Mouse (Mus musculus) left cerebral cortex, adult 2 months (tissue): Measurements from ENCODE around the gene Mtpn. TPM values are rescaled to one million over a fixed set of nuclear protein-coding genes. Genes with fewer than 3 reads are reported as not detected.

Source experiments
- DNase-seq, 2 experiments: peaks; one replicate each; pipeline ENCODE4 v3.0.0; 2021 to 2022; ENCODE audit warnings: low spot score in 2 of 2, mixed read lengths in 1 of 2; ENCODE audit errors: extremely low spot score in 1 of 2
- H3K27ac ChIP-seq: fragments of 200-600 bp; 2 replicates; pipeline ENCODE4 v1.8.1; 2022
- H3K4me3 ChIP-seq: fragments of 200-600 bp; 2 replicates; pipeline ENCODE4 v1.8.1; 2022
- CTCF ChIP-seq: fragments of 200-600 bp; IDR thresholded peaks from 2 replicates; pipeline ENCODE4 v1.8.1; 2022; ENCODE audit warnings: antibody characterized with exemption, mild to moderate bottlenecking, moderate library complexity
- intact Hi-C: fragments of 180-260 bp; cut with DNase I; formaldehyde crosslinking; loops from one replicate; pipeline ENCODE4 v1.15.1; 2025
- microRNA-seq, 2 experiments: library from miRNA; unstranded; fragments of <30 nt; microRNA quantifications; one replicate each; pipeline ENCODE4 v1.2.0; 2021
- total RNA-seq, 2 experiments: library from RNA; stranded (reverse); gene quantifications; 2 replicates each; pipeline ENCODE4 v1.2.3; 2021

Gene Mtpn
- total RNA-seq, 2 experiments from 2014 or later, result 289 to 292 TPM

DNA sequence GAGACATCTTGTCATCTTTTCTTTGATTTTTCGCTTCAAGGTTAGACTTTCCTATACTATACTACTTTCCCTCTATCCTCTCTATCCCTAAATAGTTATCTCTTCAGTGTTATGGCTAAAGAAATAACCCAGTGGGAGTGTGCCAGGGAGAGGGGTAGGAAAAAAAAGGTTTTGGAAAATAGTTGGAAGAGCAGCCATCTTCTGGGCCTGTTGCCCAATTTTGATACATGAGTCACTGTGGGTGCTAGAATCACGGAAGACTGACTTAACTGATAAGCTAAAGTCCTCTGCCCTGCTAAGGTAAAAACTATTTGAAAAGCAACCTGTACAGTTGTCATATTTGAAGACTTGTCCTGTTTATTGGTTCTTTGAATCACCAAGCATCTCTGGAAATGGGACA, 36.8 kb downstream of the Mtpn start:
- intact Hi-C loops, result loop anchor here (5.0 to 10.0 kb wide), 3 partner anchors 76 to 248 kb away; no protein-coding TSS in a partner anchor
- peak in 1 of 2 experiments; percentile 25 for DNase-seq
- TF ChIP-seq CTCF, result no peak
- H3K27ac ChIP-seq, result peak overlapping the region; percentile 26; the same call in 1 of the 2 replicates
- H3K4me3 ChIP-seq, result no peak overlapping the region

GRCm38 (mm10) chr6:35499978-35500667, 39.6 kb downstream of the Mtpn start:
- intact Hi-C loops, result loop anchor here (5.0 to 10.0 kb wide), 3 partner anchors 73 to 245 kb away; no protein-coding TSS in a partner anchor
- no peak for DNase-seq
- TF ChIP-seq CTCF, result no peak
- Histone ChIP-seq H3K27ac (no peak overlapping the region), H3K4me3 (no peak overlapping the region)

GRCm38 (mm10) chr6:35497406-35497805, 42.3 kb downstream of the Mtpn start:
- intact Hi-C loops, result no loop called here
- TF ChIP-seq CTCF, result no peak
- H3K27ac ChIP-seq, result no peak overlapping the region; the same call in 1 of the 2 replicates
- no peak overlapping the region for H3K4me3 ChIP-seq
- no peak for DNase-seq

DNA sequence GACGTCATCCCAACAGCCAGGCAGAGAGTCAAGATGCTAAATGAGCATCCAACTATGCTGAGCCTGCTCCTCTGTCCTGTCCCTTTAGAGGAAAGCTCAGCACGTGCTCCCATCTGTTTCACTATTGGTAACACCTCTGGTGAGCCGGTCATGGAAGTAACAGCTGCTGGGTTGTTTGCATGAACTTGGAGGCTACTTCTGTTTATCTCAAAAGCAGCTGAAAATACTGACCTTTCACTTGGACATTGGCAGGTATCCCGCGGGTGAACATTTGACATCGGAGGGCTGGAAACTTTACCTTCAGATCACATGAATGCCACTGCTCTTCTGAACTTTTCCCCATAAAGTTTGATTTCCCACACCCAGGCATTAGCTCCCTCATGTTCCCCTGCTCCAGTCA, 45.8 kb downstream of the Mtpn start:
- intact Hi-C loops, result no loop called here
- Histone ChIP-seq H3K27ac (no peak overlapping the region), H3K4me3 (no peak overlapping the region)
- DNase-seq, result no peak
- no peak for TF ChIP-seq CTCF

DNA sequence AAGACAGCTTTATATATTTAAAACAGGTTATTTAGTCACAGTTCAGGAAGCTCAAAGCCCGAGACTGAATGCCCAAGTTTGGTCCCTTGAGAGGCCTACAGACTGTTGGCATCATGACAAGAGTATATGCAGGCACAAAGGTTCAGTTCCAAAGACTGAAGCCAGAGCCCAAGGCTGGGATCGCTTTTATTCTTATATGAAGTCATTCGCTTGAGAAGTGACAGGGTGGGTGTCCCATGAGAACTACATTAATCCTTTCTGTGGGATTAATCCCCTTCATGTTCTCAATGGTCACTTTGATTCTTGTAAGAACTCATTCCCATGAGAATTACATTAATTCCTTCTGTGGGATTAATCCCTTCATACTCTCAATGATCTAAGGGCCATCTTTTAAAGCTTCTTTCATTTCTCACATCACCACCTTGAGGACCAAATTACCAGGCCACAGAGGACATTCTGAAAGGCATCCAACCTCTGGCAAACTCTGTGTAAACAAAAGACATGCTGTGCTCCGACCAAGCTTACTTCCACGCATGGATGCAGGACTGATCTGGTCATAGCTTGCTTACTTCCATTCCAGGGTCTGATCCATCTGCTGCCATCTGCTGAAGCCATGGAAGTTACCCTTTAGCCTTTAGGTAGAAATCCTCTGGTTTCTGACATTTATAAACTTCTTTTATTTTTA, 59.9 kb downstream of the Mtpn start:
- no peak for DNase-seq
- Histone ChIP-seq H3K4me3 (no peak overlapping the region), H3K27ac (no peak overlapping the region)
- intact Hi-C loops, result no loop called here
- no peak for TF ChIP-seq CTCF

- Histone ChIP-seq H3K4me3 (no peak overlapping the region), H3K27ac (no peak overlapping the region)
- intact Hi-C loops, result no loop called here
- no peak for DNase-seq
- TF ChIP-seq CTCF, result no peak
These were observed 62.9 kb downstream of the Mtpn start for GRCm38 (mm10) chr6:35476830-35477229.

DNA sequence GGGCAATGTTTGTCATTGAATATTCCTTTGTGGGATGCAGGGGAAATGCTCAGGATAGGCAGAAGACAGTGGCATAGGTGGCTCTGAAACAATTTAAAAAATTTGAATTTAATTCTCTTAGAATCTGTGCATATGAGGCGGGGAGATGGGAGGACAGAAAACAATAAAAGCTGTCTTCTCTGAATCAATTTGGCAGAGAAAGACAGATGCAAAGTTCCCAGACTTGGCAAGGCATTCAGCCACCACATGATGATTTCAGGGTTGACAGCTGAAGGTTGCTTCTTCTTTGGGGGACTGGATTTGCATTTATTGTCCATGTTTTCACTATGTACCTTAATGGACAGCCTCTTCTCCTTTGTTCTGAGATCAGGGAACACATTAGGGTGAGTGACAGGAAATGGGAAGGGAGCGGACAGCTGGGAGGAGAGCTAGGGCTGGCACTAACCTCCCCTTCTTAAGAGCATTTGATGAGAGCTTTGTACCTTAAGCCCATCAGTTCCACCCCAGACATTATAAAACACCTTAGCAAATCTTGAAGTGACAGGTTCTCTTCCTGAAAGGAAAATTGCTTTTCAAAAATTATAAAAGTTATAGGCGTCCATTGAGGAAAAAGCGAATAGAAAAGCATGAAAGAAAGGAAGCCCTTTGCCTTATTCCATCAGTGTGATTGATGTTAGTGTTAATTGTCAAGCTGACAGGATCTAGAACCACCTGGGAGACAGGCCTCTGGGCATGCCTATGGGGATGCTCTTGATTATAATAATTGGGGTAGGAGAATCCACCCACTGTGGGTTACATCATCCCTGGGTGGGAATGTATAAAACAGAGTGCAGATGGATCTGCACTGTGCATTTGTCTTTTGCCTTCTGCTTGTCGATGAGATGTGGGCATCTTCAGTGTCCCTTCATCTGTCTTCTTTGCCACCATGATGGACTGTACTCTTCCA, 76.0 kb downstream of the Mtpn start:
- no peak for DNase-seq
- intact Hi-C loops, result no loop called here
- H3K4me3 ChIP-seq, result no peak overlapping the region
- H3K27ac ChIP-seq, result no peak overlapping the region
- no peak for TF ChIP-seq CTCF

DNA sequence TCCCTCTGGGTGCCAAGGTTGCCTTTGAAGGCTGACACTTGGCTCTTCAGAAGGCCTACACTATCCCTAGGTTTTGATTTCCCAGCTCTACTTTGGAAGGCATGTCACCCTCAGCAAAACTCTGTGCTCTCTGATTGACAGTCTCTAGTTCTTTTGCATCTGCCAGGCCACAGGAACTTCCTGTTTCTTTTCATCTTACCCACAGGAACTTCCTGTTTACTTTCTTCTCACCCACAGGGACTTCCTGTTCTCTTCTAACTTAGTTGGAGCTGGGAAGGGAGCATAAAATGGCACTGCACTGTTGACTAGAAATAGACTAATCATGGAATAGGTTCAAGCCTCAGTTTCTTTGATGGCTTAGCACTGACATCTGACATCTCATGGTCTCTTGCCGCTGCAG, 77.2 kb downstream of the Mtpn start:
- TF ChIP-seq CTCF, result no peak
- Histone ChIP-seq H3K4me3 (no peak overlapping the region), H3K27ac (no peak overlapping the region)
- no peak for DNase-seq
- intact Hi-C loops, result no loop called here

Small RNA genes within 50 kb of the gene (microRNA-seq; reads per million reads assigned to microRNA genes)
- 0 reads per million in 2 experiments for gene Gm23053

Other genes starting within 250 kb of the Mtpn start
- gene Slc13a4, start 231.8 kb downstream of the Mtpn start, total RNA-seq, result 10 to 100 TPM in 1 of 2 experiments, 1 to 10 TPM in 1; 9.2 to 14.8 TPM
- 1 to 10 TPM; 3.5 to 4.4 TPM for gene Fam180a, start 213.7 kb downstream of the Mtpn start, total RNA-seq